In the genomic region with DNA sequence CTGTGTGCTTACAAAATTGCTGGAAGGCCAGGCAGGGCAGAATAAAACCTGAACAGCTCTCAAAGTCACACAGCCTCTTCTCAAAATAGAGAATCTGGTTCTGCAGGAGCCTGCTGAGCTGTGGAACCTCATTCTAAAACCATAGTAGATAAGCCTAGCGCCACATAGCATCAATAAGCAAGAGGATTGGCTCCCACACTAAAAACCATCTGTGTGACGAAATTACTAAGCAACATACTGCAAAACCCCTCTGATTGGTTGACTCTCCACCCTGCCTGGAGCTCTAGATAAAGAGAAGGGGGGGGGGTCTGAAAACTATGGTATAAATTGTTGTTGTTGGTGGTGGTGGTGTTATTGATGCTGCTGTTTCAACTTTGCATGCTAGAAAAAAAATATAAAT, we compare ENCODE assay signal across 19 mouse cellular contexts.
DNase-seq lines count a peak whose midpoint lies in the region; ATAC-seq and TF ChIP-seq lines count a peak whose summit lies in the region.
"Had no signal": no experiment of that assay in that cellular context is flagged by ENCODE, and none has a peak within 500 bp of the region (broad histone marks: within the 10 kb centered on the region; RNA-seq: fewer than 3 reads in every experiment).

No protein-coding gene starts in this region.

- H3K9ac ChIP-seq in forebrain, postnatal 0 days = no peak overlapping the region
- no peak overlapping the region for H3K9ac ChIP-seq in forebrain, embryonic 12.5 days

- no peak overlapping the region for H3K4me3 ChIP-seq in forebrain, postnatal 0 days (ENCODE audit: low read depth, low read length)
- no peak overlapping the region for H3K4me3 ChIP-seq in forebrain, embryonic 12.5 days (replicated peaks)

- no peak overlapping the region for H3K4me2 ChIP-seq in forebrain, postnatal 0 days (ENCODE audit: low read depth)
- no peak overlapping the region for H3K4me2 ChIP-seq in forebrain, embryonic 12.5 days

- DNase-seq in forebrain, postnatal 0 days = no peak
- no peak for DNase-seq in frontal cortex, postnatal 25 days (ENCODE audit: low spot score in 2 of 2)
- DNase-seq: adrenal gland, adult 2 months; adrenal gland, adult 8-10 months; adrenal gland, postnatal 10 days; adrenal gland, postnatal 14 days; adrenal gland, postnatal 25 days; adrenal gland, postnatal 36 days; B cell, adult 2 months; cerebellum, adult 11 months; cerebellum, adult 11-12 months; cerebellum, adult 18-20 months had no signal

- H3K27ac ChIP-seq in forebrain, postnatal 0 days (ENCODE audit: low read depth, low read length) = no peak overlapping the region
- no peak overlapping the region for H3K27ac ChIP-seq in forebrain, embryonic 12.5 days

- H3K36me3 ChIP-seq in forebrain, postnatal 0 days (ENCODE audit: insufficient read depth) = no peaks in the 10 kb centered on the region
- no peaks in the 10 kb centered on the region for H3K36me3 ChIP-seq in forebrain, embryonic 12.5 days (replicated peaks)
- H3K36me3 ChIP-seq: G1E had no signal

- H3K4me1 ChIP-seq in forebrain, postnatal 0 days (ENCODE audit: insufficient read depth) = no peaks in the 10 kb centered on the region
- no peaks in the 10 kb centered on the region for H3K4me1 ChIP-seq in forebrain, embryonic 12.5 days

- ATAC-seq in forebrain, postnatal 0 days = peak; percentile 71
- ATAC-seq in forebrain, embryonic 12.5 days (ENCODE audit: low FRiP score) = no peak
- peak; percentile 69 for ATAC-seq in frontal cortex, adult (ENCODE audit: low TSS enrichment)
- ATAC-seq: activated CD4-positive, CD25-positive, alpha-beta regulatory T cell, adult 4 months; CD4-positive, CD25-positive, alpha-beta regulatory T cell, adult 4 months; Patski had no signal

- no peak for TF ChIP-seq CTCF in forebrain, postnatal 0 days (IDR thresholded peaks at IDR 0.05; ENCODE audit: low read depth)

- H3K9me3 ChIP-seq in forebrain, postnatal 0 days (ENCODE audit: low read length) = no peaks in the 10 kb centered on the region
- no peaks in the 10 kb centered on the region for H3K9me3 ChIP-seq in forebrain, embryonic 12.5 days

- H3K27me3 ChIP-seq in forebrain, postnatal 0 days (ENCODE audit: insufficient read depth, low read length) = no peaks in the 10 kb centered on the region
- no peaks in the 10 kb centered on the region for H3K27me3 ChIP-seq in forebrain, embryonic 12.5 days
- H3K27me3 ChIP-seq: CH12.LX had no signal

- 70% methylated on average over 2 of the region's 2 CpGs for WGBS in forebrain, postnatal 0 days
- WGBS in forebrain, embryonic 12.5 days = 79% methylated on average over 2 of the region's 2 CpGs
